Mouse (Mus musculus) forebrain, embryonic 14.5 days (tissue): ENCODE results near the gene Ncoa3. TPM values are rescaled to one million over a fixed set of nuclear protein-coding genes. Genes with fewer than 3 reads are reported as not detected.

Source experiments
- ATAC-seq: fragments of 200-750 bp; cut with Nextera tagmentation; 2 replicates; pipeline ENCODE4 v1.8.0; 2017; ENCODE audit warnings: mild to moderate bottlenecking, moderate library complexity
- DNase-seq: peaks from one replicate; pipeline ENCODE4 v3.0.0-alpha.2; 2015; ENCODE audit warnings: low spot score
- H3K27ac ChIP-seq: fragments of 300-500 bp; sonication (generic); 2 replicates; pipeline ENCODE4 v1.5.1; 2014; ENCODE audit warnings: low read depth, mild to moderate bottlenecking, control low read depth, low read length, moderate library complexity
- H3K27me3 ChIP-seq: fragments of 300-500 bp; sonication (generic); replicated peaks from 2 replicates; pipeline ENCODE4 v1.6.1; 2014; ENCODE audit warnings: low read length, control low read depth, mixed read lengths; ENCODE audit not compliant: control insufficient read depth, insufficient read depth
- H3K36me3 ChIP-seq: fragments of 300-500 bp; sonication (generic); 2 replicates; pipeline ENCODE4 v1.6.1; 2014; ENCODE audit warnings: low read length, control low read depth; ENCODE audit not compliant: control insufficient read depth, insufficient read depth
- H3K4me1 ChIP-seq: fragments of 300-500 bp; sonication (generic); 2 replicates; pipeline ENCODE4 v1.6.1; 2014; ENCODE audit warnings: antibody characterized with exemption, low read length, control low read depth; ENCODE audit not compliant: control insufficient read depth, insufficient read depth
- H3K4me2 ChIP-seq: fragments of 300-500 bp; sonication (generic); 2 replicates; pipeline ENCODE4 v1.6.1; 2014; ENCODE audit warnings: mild to moderate bottlenecking, control low read depth, low read length
- H3K4me3 ChIP-seq: fragments of 300-500 bp; sonication (generic); 2 replicates; pipeline ENCODE4 v1.5.1; 2014; ENCODE audit warnings: low read depth, low read length, control low read depth
- H3K9ac ChIP-seq: fragments of 300-500 bp; sonication (generic); 2 replicates; pipeline ENCODE4 v1.6.1; 2014; ENCODE audit warnings: mild to moderate bottlenecking, low read length, control low read depth, moderate library complexity
- H3K9me3 ChIP-seq: fragments of 300-500 bp; sonication (generic); replicated peaks from 2 replicates; pipeline ENCODE4 v1.6.1; 2016; ENCODE audit warnings: low read length, control low read depth, mixed read lengths; ENCODE audit not compliant: control insufficient read depth
- WGBS: fragments of 180-500 bp; shearing (Covaris S2); extraction: QIAGEN DNeasy Blood & Tissue Kit; methylation state at CpG from one replicate; pipeline ENCODE4 v1.1.7; 2014; 5-methylcytosine and 5-hydroxymethylcytosine counted together
- polyA plus RNA-seq: library from polyadenylated mRNA; unstranded; fragments of >200 nt; fragmentation: Nextera tagmentation; extraction: Ambion mirVana; gene quantifications from 2 replicates; pipeline ENCODE4 v1.2.1, GENCODE M21; 2014

Gene Ncoa3
- polyA plus RNA-seq, 1 experiment from 2014 or later = 9.3 TPM

GRCm38 (mm10) chr2:166110764-166111163 is 118.3 kb downstream of the Ncoa3 start:
- Histone ChIP-seq H3K4me2 (no peak overlapping the region), H3K9me3 (no peaks in the 10 kb centered on the region), H3K4me3 (no peak overlapping the region), H3K9ac (no peak overlapping the region), H3K36me3 (peaks cover 2% of the 10 kb centered on the region; the same call in 1 of the 2 replicates), H3K27me3 (no peaks in the 10 kb centered on the region), H3K27ac (no peak overlapping the region), H3K4me1 (no peaks in the 10 kb centered on the region)
- no peak for ATAC-seq
- 87% methylated on average over 8 of the region's 8 CpGs for WGBS
- DNase-seq = no peak

GRCm38 (mm10) chr2:166111238-166111637 is 118.8 kb downstream of the Ncoa3 start:
- ATAC-seq (no peak), DNase-seq (no peak)
- no peak overlapping the region for H3K9ac ChIP-seq
- no peaks in the 10 kb centered on the region for H3K27me3 ChIP-seq
- 94% methylated on average over 2 of the region's 2 CpGs for WGBS
- no peak overlapping the region for H3K4me3 ChIP-seq
- no peaks in the 10 kb centered on the region for H3K9me3 ChIP-seq
- peaks cover 2% of the 10 kb centered on the region; the same call in 1 of the 2 replicates for H3K36me3 ChIP-seq
- no peaks in the 10 kb centered on the region for H3K4me1 ChIP-seq
- no peak overlapping the region for H3K4me2 ChIP-seq
- no peak overlapping the region for H3K27ac ChIP-seq

GRCm38 (mm10) chr2:166111831-166112250 is 119.4 kb downstream of the Ncoa3 start:
- H3K27ac ChIP-seq = no peak overlapping the region
- H3K4me1 ChIP-seq = no peaks in the 10 kb centered on the region
- 36% methylated on average over 10 of the region's 10 CpGs for WGBS
- ATAC-seq (0 out of 2 replicates have a peak, but pooled peaks have one; percentile 10), DNase-seq (no peak)
- H3K36me3 ChIP-seq = peaks cover 6% of the 10 kb centered on the region; the same call in 1 of the 2 replicates
- no peaks in the 10 kb centered on the region for H3K9me3 ChIP-seq
- H3K4me3 ChIP-seq = no peak overlapping the region
- no peak overlapping the region for H3K9ac ChIP-seq
- no peaks in the 10 kb centered on the region for H3K27me3 ChIP-seq
- H3K4me2 ChIP-seq = no peak overlapping the region

DNA sequence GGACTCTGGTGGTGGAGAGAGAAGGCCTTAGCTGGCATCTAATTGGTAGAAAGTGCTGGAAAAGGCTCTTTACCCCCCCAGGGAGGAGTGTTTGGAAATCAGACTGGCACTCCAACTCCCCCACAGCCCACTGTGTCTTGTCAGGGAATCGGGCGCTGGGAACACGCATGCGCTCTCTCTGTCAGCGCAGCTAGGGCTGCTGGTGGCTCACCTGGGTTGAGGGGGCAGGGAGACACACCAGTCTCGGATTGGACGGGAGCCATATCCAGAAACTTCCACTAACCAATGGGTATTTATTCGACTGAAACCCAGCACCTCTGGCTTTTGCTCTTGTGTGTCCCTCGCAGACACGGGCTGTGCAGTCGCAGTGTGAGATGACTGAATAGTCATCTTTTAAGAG is 120.5 kb downstream of the Ncoa3 start:
- no peak for ATAC-seq
- WGBS = 90% methylated on average over 11 of the region's 11 CpGs
- H3K4me2 ChIP-seq = no peak overlapping the region
- H3K27me3 ChIP-seq = no peaks in the 10 kb centered on the region
- H3K4me1 ChIP-seq = no peaks in the 10 kb centered on the region
- no peaks in the 10 kb centered on the region for H3K9me3 ChIP-seq
- H3K4me3 ChIP-seq = no peak overlapping the region
- peaks cover 6% of the 10 kb centered on the region; the same call in 1 of the 2 replicates for H3K36me3 ChIP-seq
- no peak for DNase-seq
- H3K9ac ChIP-seq = no peak overlapping the region
- no peak overlapping the region for H3K27ac ChIP-seq

DNA sequence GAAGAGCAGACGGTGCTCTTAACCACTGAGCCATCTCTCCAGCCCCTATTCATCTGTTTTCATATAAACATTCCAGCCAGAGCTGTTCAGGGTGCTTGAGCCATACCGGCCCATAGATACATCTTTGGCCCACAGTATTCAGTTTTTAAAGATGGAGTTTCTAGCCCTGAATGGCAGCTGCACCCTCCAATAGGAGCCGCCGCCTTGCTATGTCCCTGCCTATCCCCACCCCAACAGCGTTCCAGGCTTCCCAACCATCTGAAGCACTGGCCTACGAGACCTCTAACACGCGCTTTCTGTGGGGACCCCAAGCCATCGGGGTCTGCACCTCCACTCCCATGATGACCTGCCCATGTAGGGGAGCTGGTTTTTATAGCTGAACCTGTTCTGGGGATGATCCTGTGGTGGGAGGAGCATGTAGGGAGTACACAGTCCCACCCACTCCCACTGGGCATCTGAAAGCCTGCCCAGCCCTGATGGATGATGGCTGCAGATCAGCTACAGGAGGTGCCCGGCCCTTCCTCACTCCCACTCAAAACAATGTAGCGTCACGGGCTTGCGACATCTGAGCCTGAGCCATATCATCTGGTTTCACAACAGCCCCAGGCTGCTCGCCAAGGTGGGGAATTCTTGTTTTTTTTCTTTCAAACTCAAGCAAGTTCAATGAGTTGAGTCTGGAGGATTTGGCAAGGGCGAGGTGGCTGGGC is 123.3 kb downstream of the Ncoa3 start:
- Histone ChIP-seq H3K4me1 (no peaks in the 10 kb centered on the region), H3K4me2 (no peak overlapping the region), H3K36me3 (peaks cover 6% of the 10 kb centered on the region; the same call in 1 of the 2 replicates), H3K4me3 (no peak overlapping the region), H3K27me3 (no peaks in the 10 kb centered on the region), H3K27ac (no peak overlapping the region), H3K9ac (no peak overlapping the region), H3K9me3 (no peaks in the 10 kb centered on the region)
- ATAC-seq (no peak), DNase-seq (no peak)
- 91% methylated on average over 15 of the region's 15 CpGs for WGBS

- H3K4me1 ChIP-seq = no peaks in the 10 kb centered on the region
- 93% methylated on average over 7 of the region's 7 CpGs for WGBS
- H3K4me2 ChIP-seq = no peak overlapping the region
- H3K4me3 ChIP-seq = no peak overlapping the region
- no peak overlapping the region for H3K9ac ChIP-seq
- DNase-seq = no peak
- no peaks in the 10 kb centered on the region for H3K9me3 ChIP-seq
- ATAC-seq = no peak
- H3K27me3 ChIP-seq = no peaks in the 10 kb centered on the region
- H3K27ac ChIP-seq = no peak overlapping the region
- H3K36me3 ChIP-seq = peaks cover 6% of the 10 kb centered on the region; the same call in 1 of the 2 replicates
Observed at GRCm38 (mm10) chr2:166116278-166116608, 123.8 kb downstream of the Ncoa3 start.

GRCm38 (mm10) chr2:166116704-166117103 is 124.3 kb downstream of the Ncoa3 start:
- no peak overlapping the region for H3K27ac ChIP-seq
- H3K4me1 ChIP-seq = no peaks in the 10 kb centered on the region
- no peak overlapping the region for H3K9ac ChIP-seq
- H3K27me3 ChIP-seq = no peaks in the 10 kb centered on the region
- H3K4me3 ChIP-seq = no peak overlapping the region
- peaks cover 6% of the 10 kb centered on the region; the same call in 1 of the 2 replicates for H3K36me3 ChIP-seq
- no peak for ATAC-seq
- H3K9me3 ChIP-seq = no peaks in the 10 kb centered on the region
- H3K4me2 ChIP-seq = no peak overlapping the region
- no peak for DNase-seq
- 97% methylated on average over 16 of the region's 16 CpGs for WGBS

GRCm38 (mm10) chr2:166119992-166120391 is 127.6 kb downstream of the Ncoa3 start:
- ATAC-seq (no peak), DNase-seq (no peak)
- 94% methylated on average over 2 of the region's 2 CpGs for WGBS
- peaks cover 3% of the 10 kb centered on the region; the same call in 1 of the 2 replicates for H3K36me3 ChIP-seq
- no peak overlapping the region for H3K4me2 ChIP-seq
- H3K4me1 ChIP-seq = no peaks in the 10 kb centered on the region
- H3K9ac ChIP-seq = no peak overlapping the region
- H3K27me3 ChIP-seq = no peaks in the 10 kb centered on the region
- no peaks in the 10 kb centered on the region for H3K9me3 ChIP-seq
- no peak overlapping the region for H3K27ac ChIP-seq
- H3K4me3 ChIP-seq = no peak overlapping the region

DNA sequence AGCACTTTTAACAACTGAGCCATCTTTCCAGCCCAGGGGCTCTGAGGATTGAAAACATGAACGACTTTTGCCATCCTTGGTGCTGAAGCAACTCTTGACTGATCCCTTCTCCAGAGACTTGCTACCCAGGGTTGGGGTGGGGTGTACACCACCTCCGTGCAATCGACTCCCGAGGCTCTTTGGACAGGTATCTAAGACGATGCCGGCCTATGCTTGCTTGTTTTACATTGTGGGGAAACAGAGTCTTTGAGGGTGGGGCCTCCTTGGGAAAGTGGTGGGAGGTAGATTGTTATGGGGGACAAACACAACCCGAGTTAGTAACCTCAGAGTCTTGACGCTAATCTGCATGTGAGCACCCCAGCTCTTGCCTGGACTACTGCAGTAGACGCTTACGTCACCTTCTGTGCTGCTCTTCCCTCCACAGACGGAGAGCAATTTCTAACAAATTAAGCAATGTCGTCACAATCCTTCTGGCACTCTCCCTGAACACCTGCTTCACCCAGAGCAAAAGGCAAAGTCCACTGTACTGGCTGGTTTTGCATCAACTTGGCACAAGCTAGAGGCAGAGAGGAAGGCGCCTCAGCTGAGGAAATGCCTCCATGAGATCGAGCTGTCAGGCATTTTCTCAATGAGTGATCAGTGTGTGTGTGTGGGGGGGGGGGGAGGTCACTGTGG is 129.4 kb downstream of the Ncoa3 start:
- DNase-seq = no peak
- no peaks in the 10 kb centered on the region for H3K9me3 ChIP-seq
- H3K27ac ChIP-seq = no peak overlapping the region
- no peaks in the 10 kb centered on the region for H3K4me1 ChIP-seq
- H3K9ac ChIP-seq = no peak overlapping the region
- H3K4me3 ChIP-seq = no peak overlapping the region
- 80% methylated on average over 14 of the region's 14 CpGs for WGBS
- ATAC-seq = no peak
- H3K27me3 ChIP-seq = no peaks in the 10 kb centered on the region
- H3K4me2 ChIP-seq = no peak overlapping the region
- H3K36me3 ChIP-seq = no peaks in the 10 kb centered on the region
